Mouse (Mus musculus) adrenal gland, postnatal 36 days (tissue): Measurements from ENCODE around the gene Heatr6. TPM values are rescaled to one million over a fixed set of nuclear protein-coding genes. Genes with fewer than 3 reads are reported as not detected.
A peak's percentile ranks its signal among the peaks of the same experiment; 100 is the strongest.

Experiments used
- DNase-seq, 2 experiments: peaks; one replicate each; pipeline ENCODE4 v3.0.0; 2021; ENCODE audit warnings: mixed read lengths in 1 of 2
- total RNA-seq, 2 experiments: library from RNA; stranded (reverse); gene quantifications; 2 replicates each; pipeline ENCODE4 v1.2.3; 2021

Gene Heatr6
- total RNA-seq, 2 experiments from 2014 or later: 11.3 to 14.6 TPM

DNA sequence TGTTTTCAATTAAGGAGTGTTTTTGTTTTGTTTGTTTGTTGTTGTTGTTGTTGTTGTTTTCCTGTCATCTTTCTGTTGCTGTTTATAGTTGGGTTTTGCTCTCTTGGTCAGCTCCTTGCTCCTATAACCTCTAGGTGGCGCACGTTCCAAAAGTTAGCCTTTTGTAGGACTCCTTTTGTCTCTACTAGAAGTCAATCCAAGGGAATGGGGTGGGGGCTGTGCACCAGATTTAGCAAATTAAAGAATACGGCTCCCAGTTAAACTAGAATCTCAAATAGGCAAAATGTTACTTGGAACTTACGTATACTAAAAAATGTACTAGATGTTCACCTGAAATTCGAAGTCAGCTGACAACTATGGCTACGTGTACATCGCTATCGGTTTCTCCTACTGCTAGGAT lies 48.7 kb downstream of the Heatr6 start:
- DNase-seq: peak; percentile 23 to 50

DNA sequence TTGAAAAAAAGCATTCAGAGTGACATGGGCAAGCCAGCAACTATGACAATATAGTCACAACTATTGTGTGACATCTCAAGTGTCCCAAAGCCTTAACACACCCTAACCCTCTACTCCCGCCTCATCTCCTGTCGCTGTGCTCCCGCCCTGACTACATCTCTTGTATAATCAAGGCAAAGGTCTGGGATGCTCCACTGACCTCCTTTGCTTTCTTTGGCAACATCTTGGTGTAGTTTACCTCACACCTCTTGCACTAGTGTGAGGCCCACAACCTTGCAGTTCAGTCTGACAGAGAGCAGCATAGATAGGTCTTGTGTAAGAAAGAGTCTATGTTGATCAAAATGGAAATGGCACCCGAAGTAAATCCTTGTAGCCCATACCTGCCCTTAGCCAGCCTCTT lies 49.1 kb downstream of the Heatr6 start:
- no peak for DNase-seq

DNA sequence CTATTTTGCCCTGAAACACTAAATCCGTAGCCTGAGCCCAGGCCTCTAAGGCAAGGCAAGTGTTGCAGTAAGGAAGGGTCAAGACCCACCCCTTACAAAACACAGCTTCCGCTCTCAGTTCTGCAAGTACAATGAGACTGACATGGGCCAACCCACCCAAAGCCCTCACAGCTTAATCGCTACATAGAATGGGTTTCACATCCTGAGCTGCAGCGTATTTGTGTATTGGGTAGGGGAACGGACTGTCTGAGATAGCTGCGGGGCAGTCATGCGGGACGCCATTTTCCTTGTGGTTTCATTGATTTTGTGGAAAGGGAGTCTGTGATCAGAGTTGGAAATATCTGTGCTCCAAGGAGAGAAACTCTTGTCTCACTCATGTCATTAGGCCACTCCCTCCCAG lies 56.9 kb downstream of the Heatr6 start:
- no peak for DNase-seq

DNA sequence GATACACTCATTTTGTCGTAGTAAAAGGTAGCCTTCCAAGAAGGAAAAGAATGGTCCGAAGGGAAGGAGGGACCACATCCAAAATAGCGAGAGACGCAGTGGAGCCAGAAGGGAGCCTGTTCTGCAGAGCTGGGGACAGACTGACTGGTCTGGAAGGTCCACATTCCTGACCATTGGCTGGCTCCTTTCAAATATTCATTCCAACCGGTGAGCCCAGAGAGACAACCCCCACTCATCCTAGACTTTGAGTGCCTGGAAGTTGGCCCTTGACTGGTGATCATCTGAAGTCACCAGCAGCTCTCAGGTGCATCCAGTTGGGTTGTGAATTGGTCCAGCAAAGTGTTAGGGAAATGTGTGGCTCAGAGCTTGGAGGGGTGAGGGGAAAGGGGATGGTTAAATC lies 61.7 kb downstream of the Heatr6 start:
- no peak for DNase-seq

DNA sequence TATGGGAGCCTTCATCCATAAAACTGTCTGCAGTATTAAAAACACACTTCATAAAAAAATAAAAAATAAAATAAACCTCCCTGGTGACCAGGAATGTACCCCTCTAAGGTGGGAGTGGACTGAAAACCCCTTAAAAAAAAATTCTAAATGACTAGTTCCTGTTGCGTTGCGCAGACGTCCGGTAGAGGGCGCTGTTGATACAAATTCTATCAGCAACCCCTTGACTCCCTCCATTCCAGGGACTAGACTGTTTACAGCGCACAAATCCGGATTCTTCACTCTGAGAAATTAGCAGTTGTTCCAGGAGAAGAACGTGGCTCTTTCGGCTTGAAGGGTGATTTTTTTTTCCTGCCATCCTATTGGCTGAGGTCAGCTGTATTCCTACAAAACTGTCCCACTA lies 62.1 kb downstream of the Heatr6 start:
- peak; percentile 61 to 70 for DNase-seq

DNA sequence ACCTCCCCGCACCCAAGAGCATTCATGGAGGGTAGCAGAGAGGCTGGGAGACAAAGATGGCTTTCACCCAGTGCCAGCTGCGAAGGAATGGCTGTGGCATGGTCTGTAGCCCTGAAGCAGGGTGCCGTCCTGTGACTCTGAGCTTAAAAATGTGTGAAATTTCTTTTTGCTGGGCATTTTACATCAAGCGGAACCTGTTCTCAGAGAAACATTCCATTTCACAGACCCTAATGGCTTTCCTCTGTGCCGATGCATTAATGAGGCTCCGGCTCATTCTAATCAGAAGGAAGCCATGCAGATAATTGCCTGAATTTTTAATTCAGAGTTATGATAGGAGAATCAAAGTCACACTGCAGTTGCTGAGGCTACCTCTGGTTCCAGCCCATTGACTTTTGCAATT lies 63.6 kb downstream of the Heatr6 start:
- DNase-seq: no peak

DNA sequence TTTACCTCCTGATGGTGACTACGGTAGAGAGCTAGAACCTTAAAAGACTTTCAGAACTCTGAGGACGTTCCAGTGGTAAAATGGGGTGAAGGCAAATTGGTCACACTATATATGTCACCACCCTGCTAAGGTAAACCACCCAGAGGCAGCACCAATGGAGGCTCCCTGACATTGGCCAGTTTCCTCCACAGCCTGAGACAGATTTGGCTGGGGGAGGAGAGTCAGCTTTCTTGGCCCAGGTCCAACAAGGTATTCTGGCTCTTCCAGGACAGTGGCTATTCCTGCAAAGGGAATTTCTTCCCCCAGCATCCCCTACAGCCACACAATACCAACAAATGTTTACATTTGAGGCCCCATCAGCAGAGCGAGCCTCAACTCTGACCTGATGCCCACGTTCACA lies 64.5 kb downstream of the Heatr6 start:
- DNase-seq: no peak

DNA sequence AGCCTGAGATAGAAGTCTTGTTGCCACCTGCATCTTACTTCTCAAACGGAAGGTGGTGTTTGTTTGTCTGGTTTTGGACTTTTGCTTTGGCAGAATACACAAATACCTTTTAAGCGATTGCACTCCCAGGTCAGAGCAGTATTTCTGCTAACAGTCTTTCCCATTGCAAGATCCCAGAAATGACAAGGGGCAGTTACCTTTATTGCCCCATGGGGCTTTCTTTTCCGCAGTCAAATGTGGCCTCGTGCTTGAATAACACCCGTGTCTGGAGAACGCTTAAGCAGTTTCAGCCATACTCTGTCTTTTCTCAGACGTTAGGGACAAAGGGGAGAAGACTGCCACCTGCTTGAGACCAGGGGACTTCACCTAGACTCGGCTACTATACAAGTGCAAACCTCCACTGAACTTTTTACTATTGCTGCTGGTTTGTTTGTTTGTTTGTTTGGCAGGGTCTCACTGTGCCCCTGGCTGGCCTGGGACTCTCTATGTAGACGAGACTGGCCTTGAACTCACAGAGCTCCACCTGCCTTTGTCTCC lies 65.2 kb downstream of the Heatr6 start:
- DNase-seq: no peak

DNA sequence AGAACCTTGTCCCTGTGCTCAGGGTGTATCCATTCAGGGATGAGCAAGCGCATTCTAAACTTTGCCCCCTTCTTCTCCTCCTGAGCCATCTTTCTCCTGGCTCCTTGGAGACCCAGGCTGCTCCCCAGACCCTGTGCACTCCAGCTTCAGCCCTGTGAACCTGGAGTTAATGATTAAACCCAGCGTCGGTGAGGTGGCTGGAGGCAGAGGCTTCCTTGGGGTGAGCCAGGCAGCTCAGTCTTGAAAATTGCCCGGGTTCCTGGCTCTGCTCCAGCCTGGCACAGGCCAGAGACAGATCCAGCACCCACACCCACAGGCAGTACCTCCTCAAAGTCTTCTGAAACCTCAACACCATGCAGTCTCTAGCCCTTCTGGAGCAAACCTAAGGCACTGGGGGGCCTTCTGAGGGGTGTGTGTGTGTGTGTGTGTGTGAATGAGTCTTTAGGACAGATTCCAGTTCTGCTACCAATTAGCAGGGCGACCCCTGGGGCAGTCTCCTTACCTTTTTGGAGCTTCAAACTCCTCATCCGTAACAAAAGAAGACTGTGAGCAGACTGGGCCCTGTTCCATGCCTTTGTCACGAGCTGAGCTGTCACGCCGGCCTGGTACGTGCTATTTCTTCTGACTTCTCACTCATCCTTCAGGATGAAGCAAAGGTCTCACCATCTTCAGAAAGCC lies 66.4 kb downstream of the Heatr6 start:
- peak in 1 of 2 experiments; percentile 15 for DNase-seq

DNA sequence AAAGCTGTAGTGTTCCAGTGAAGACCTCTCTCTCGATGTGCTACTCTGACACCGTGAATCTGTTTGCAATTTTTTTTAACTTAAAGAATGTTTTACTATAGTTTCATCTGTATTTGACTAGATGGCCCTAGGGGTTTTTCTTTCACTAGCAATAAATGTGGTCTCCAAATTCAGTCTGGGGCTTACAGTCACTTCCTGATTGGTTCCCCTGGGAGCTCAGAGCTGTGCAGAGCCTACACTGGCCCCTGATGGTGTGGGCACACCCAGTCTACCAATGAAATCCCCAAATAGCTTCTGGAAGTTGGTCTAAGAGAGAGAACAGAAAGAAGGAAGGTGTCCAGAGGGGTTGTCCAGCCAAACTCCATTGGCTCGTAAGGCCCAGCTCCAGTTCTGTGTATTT lies 72.6 kb downstream of the Heatr6 start:
- DNase-seq: no peak

DNA sequence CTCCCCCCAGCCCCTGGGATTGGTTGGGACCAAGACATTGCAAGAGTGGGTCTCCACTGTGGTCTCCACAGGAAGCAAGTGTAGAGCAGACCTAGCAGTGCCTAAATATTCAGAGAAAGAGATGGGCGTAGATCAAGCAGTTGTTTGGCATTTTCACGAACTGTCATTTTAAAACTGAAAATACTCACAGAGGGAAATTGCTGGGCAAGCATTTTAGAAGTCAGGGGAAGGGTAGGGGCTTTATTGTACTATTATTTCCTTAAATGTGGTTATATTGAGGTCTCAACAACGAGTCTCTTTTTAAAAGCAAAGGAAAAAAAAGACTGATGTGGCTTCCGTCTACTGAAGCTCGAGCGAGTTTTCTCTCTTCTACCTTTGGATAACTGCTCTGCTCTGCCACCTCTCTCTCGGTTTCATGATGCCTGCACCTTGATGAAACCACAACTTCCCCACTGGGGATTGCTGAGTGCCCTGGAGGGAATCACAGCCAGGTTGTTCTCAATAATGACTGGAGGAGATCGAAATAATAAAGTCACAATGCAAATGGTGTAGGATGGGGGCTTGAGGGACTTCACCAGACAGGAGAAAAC lies 75.2 kb downstream of the Heatr6 start:
- DNase-seq: no peak

DNA sequence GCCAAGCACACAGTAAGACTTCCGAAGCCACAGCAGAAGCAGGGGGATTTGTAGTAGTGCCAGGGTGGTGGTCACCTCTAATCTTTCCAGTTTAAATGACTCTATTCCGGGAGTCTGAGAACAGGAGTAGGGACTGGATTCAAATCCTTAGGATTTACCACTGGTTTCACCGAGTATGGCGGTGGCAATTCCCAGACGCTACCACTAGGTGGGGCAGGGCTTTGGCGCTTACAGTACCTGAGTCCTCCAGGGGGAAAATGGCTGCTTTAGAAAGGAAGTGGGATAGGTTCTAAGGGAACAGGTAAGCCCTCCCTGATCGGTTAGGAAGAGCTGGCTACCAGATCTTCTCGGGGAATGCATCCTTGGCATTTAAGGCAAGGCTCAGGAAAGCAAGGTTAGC lies 78.9 kb downstream of the Heatr6 start:
- DNase-seq: peak; percentile 41 to 67

Other genes starting within 250 kb of the Heatr6 start
- gene Heatr9, start 231.5 kb upstream of the Heatr6 start, total RNA-seq: not detected
- gene Ccl5, start 223.2 kb upstream of the Heatr6 start, total RNA-seq: 1 to 10 TPM in 1 of 2 experiments, under 1 TPM in 1; 0.79 to 2.2 TPM
- gene Ccl9, start 175.1 kb upstream of the Heatr6 start, total RNA-seq: 10 to 100 TPM in 1 of 2 experiments, 1 to 10 TPM in 1; 4.7 to 13.1 TPM
- 10 to 100 TPM; 11.4 to 30.4 TPM for gene Ccl6, start 160.6 kb upstream of the Heatr6 start, total RNA-seq
- not detected for gene Rpl9-ps1, start 108.1 kb upstream of the Heatr6 start, total RNA-seq
- gene Ccl3, start 104.3 kb upstream of the Heatr6 start, total RNA-seq: not detected
- gene Ccl4, start 91.1 kb upstream of the Heatr6 start, total RNA-seq: under 1 TPM in 1 of 2 experiments, not detected in 1; 0.50 TPM
- 1 to 10 TPM in 1 of 2 experiments, under 1 TPM in 1; 0.59 to 2.2 TPM for gene Wfdc17, start 49.7 kb upstream of the Heatr6 start, total RNA-seq
- gene Wfdc18, start 44.7 kb upstream of the Heatr6 start, total RNA-seq: not detected
- gene Wfdc21, start 6.8 kb upstream of the Heatr6 start, total RNA-seq: 1 to 10 TPM in 1 of 2 experiments, not detected in 1; 1.1 TPM
- gene Hnf1b, start 96.4 kb downstream of the Heatr6 start, total RNA-seq: not detected
- 10 to 100 TPM; 20.0 to 21.7 TPM for gene Ddx52, start 188.4 kb downstream of the Heatr6 start, total RNA-seq
- 10 to 100 TPM; 48.4 to 49.2 TPM for gene Synrg, start 210.7 kb downstream of the Heatr6 start, total RNA-seq